Mouse (Mus musculus): ENCODE results near the gene Ky. TPM values are rescaled to one million over a fixed set of nuclear protein-coding genes. Genes with fewer than 3 reads are reported as not detected.

The Ky gene
- polyA plus RNA-seq, 1 experiment: 2.1 TPM

DNA sequence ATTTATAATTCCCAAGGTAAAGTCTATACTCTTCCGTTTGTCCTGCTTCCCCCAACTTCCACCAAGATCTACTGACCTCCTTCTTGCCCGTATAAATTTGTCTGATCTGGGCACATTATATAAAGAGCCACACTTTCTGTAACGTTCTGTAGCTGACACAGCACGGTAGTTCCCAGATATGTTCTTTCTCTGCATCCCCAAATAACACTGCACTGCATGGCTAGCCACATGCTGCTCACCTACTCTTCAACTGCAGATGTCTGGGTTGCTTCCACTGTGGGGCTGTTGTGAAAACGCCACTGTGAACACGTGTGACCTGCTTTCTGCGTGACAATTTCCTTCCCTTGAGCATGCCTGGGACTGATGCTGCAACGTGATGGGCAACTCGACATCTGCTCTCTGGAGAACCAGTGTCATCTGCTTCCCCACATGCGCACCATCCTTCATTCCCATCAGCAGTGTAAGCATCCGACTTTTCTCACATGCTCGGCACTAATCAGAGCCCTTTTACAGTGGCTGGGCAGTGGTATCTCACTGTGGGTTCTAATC is 76.4 kb downstream of the Ky start:
- no peak overlapping the region for H3K27ac ChIP-seq (ENCODE audit: insufficient read depth, low read depth, low read length)
- H3K4me1 ChIP-seq (ENCODE audit: control insufficient read depth, insufficient read depth, insufficient read length, low read length): peaks cover 5% of the 10 kb centered on the region; the same call in 1 of the 2 replicates
- TF ChIP-seq CTCF (IDR thresholded peaks at IDR 0.05; ENCODE audit: extremely low read depth, insufficient read length, insufficient replicate concordance, low read depth, low read length): no peak
- H3K27me3 ChIP-seq (ENCODE audit: control insufficient read depth, insufficient read depth, low read length): no peaks in the 10 kb centered on the region
- H3K36me3 ChIP-seq (ENCODE audit: control insufficient read depth, insufficient read depth, low read length): peaks cover 13% of the 10 kb centered on the region
- 75% methylated on average over 12 of the region's 12 CpGs for WGBS
- H3K4me3 ChIP-seq (ENCODE audit: low read depth, low read length): no peak overlapping the region

DNA sequence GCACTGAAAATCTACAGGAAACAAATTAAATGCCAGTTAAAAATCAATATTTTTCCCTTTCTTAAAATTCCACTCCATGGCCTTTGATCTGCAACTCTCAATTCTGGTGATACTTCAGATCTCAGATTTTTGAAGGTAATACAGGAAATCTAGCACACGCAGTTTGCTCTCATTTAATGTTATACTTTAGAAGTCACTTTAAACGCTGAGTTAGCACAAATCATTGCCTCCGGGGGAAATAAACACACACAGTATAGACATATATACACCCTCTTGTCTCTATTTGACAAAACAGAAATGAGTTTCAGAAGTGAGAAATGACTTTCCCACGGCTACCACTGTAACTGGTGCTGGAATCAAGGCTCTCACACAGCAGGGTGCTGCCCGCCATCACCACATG is 81.8 kb downstream of the Ky start:
- Histone ChIP-seq H3K4me3 (ENCODE audit: low read depth, low read length) (no peak overlapping the region), H3K27ac (ENCODE audit: insufficient read depth, low read depth, low read length) (no peak overlapping the region), H3K27me3 (ENCODE audit: control insufficient read depth, insufficient read depth, low read length) (no peaks in the 10 kb centered on the region), H3K4me1 (ENCODE audit: control insufficient read depth, insufficient read depth, insufficient read length, low read length) (no peaks in the 10 kb centered on the region), H3K36me3 (ENCODE audit: control insufficient read depth, insufficient read depth, low read length) (peaks cover 26% of the 10 kb centered on the region)
- no peak for TF ChIP-seq POLR2A (IDR thresholded peaks at IDR 0.05; ENCODE audit: low read depth, low read length)
- TF ChIP-seq CTCF (IDR thresholded peaks at IDR 0.05; ENCODE audit: extremely low read depth, insufficient read length, insufficient replicate concordance, low read depth, low read length): no peak
- WGBS: 79% methylated on average over 5 of the region's 5 CpGs

DNA sequence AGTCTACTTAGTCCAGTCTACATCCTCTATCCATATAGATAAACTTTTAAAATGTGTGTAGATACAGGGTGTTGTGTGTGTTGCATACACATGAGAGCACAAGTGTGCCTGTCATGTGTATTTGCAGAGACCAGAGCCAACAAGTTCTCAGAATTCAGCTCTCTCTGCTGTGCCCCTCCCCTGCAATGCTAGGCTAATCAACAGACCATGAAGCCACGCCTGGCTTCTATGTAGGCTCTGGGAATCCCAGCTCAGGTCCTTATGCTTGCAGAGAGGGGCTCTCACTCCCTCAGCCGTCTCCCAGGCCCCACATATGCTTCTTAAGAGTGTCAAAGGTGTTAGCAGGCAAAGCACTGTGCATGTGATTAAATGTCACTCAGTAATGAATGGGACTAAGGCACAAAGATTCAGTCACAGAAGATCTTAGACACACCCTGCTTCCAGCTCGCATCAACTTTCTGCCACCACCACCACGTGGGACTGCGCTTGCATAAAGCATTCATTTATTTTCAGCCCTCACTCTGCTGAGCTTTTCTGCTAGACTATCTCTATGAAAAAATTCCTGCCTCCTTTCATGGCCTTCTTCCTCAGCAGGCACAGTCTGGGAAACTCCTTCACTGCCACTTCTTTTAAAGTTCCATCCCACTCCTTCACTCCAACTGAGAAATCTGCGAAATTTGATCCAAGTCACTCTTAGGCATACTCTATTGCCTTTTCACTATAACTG is 89.3 kb downstream of the Ky start:
- no peak overlapping the region for H3K4me3 ChIP-seq (ENCODE audit: low read depth, low read length)
- H3K27me3 ChIP-seq (ENCODE audit: control insufficient read depth, insufficient read depth, low read length): no peaks in the 10 kb centered on the region
- H3K36me3 ChIP-seq (ENCODE audit: control insufficient read depth, insufficient read depth, low read length): peaks cover 32% of the 10 kb centered on the region
- H3K4me1 ChIP-seq (ENCODE audit: control insufficient read depth, insufficient read depth, insufficient read length, low read length): peaks cover 2% of the 10 kb centered on the region; the same call in 1 of the 2 replicates
- 86% methylated on average over 6 of the region's 6 CpGs for WGBS
- TF ChIP-seq POLR2A (IDR thresholded peaks at IDR 0.05; ENCODE audit: low read depth, low read length) (no peak), CTCF (IDR thresholded peaks at IDR 0.05; ENCODE audit: extremely low read depth, insufficient read length, insufficient replicate concordance, low read depth, low read length) (no peak)
- H3K27ac ChIP-seq (ENCODE audit: insufficient read depth, low read depth, low read length): no peak overlapping the region

Other genes starting within 250 kb of the Ky start
- 0.47 and 1.0 TPM in 2 replicates for gene Ephb1, start 151.1 kb upstream of the Ky start, polyA plus RNA-seq (2012; rRNA removed)
- 22.1 and 45.1 TPM in 2 replicates for gene Anapc13, start 120.5 kb downstream of the Ky start, polyA plus RNA-seq (2012; rRNA removed)
- 1.1 and 1.3 TPM in 2 replicates for gene Cep63, start 120.8 kb downstream of the Ky start, polyA plus RNA-seq (2012; rRNA removed)
- gene Amotl2, start 210.9 kb downstream of the Ky start, polyA plus RNA-seq (2012; rRNA removed): 8.7 and 12.3 TPM in 2 replicates

Data from small intestine, adult 2 months (tissue).